Mouse (Mus musculus) E14TG2a.4 (cell line): ENCODE data around the gene Agap2.

Experiments
- H3K27me3 ChIP-seq: 2 replicates; pipeline ENCODE4 v1.6.1; 2014; ENCODE audit warnings: low read length, control low read depth; ENCODE audit not compliant: insufficient read depth
- H3K36me3 ChIP-seq: 2 replicates; pipeline ENCODE4 v1.6.1; 2014; ENCODE audit warnings: low read length, control low read depth; ENCODE audit not compliant: insufficient read depth
- H3K4me1 ChIP-seq: replicated peaks from 2 replicates; pipeline ENCODE4 v1.6.1; 2014; ENCODE audit warnings: low read depth, low read length, control low read depth
- H3K4me3 ChIP-seq: replicated peaks from 2 replicates; pipeline ENCODE4 v1.5.1; 2014; ENCODE audit warnings: mild to moderate bottlenecking, low read length
- H3K9me3 ChIP-seq: 2 replicates; pipeline ENCODE4 v1.6.1; 2014; ENCODE audit warnings: low read length, control low read depth
- CTCF ChIP-seq: conservative IDR thresholded peaks from 2 replicates; pipeline ENCODE4 v1.5.1; 2014; ENCODE audit warnings: low read length
- NANOG ChIP-seq: IDR thresholded peaks from 2 replicates; pipeline ENCODE4 v1.6.1; 2014; ENCODE audit warnings: borderline replicate concordance, low read length, mixed read lengths
- POU5F1 ChIP-seq: IDR thresholded peaks from 2 replicates; pipeline ENCODE4 v1.6.1; 2014; ENCODE audit warnings: low read length, borderline replicate concordance

The Agap2 gene

DNA sequence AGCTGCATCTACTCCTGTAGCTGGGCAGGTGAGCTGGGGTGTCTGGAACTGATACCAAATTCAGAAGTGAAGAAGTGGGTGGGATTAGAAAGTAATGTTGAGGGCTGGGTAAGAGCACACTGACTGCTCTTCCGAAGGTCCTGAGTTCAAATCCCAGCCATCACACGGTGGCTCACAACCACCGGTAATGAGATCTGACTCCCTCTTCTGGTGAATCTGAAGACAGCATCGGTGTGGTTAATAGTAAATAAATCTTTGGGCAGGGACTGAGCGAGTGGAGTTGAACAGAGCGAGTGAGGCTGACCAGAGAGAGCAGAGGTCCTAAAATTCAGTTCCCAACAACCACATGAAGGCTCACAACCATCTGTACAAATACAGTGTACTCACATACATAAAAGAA lies 10.5 kb downstream of the Agap2 start:
- no peak overlapping the region for H3K4me3 ChIP-seq
- H3K27me3 ChIP-seq, result peaks cover 87% of the 10 kb centered on the region
- TF ChIP-seq POU5F1, result no peak
- TF ChIP-seq NANOG, result no peak
- no peak for TF ChIP-seq CTCF
- no peaks in the 10 kb centered on the region for H3K36me3 ChIP-seq
- H3K4me1 ChIP-seq, result peaks cover 23% of the 10 kb centered on the region
- H3K9me3 ChIP-seq, result no peaks in the 10 kb centered on the region

DNA sequence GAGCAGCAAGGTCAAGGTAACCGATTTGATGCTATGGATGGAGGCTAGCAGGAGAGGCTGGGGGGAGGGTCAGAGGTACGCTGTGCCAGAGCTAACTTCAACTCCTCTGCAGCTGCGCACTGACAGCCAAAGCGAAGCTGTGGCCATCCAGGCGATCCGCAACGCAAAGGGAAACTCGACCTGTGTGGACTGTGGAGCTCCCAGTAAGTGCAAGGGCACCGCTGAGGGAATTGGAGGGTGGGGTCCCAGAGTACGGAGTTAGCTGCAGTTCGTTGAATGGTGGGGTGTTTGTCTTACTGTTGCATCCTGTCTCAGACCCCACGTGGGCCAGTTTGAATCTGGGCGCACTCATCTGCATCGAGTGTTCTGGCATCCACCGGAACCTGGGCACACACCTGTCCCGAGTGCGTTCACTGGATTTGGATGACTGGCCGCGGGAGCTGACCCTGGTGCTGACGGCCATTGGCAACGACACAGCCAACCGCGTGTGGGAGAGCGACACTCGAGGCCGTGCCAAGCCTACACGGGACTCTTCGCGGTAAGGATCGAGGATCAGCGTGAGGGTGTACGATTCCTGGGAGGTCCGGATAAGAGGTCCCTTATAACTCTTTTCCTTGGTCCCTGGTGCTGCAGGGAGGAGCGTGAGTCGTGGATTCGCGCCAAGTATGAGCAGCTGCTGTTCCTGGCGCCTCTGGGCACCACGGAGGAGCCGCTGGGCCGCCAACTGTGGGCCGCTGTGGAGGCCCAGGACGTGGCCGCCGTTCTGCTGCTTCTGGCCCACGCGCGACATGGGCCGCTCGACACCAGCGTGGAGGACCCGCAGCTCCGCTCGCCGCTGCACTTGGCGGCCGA lies 15.7 kb downstream of the Agap2 start:
- H3K4me3 ChIP-seq, result peak overlapping the region; percentile 72
- TF ChIP-seq CTCF, result no peak
- TF ChIP-seq NANOG, result no peak
- no peak for TF ChIP-seq POU5F1
- peaks cover 36% of the 10 kb centered on the region for H3K4me1 ChIP-seq
- peaks cover 12% of the 10 kb centered on the region for H3K36me3 ChIP-seq
- H3K27me3 ChIP-seq, result peaks cover 78% of the 10 kb centered on the region
- H3K9me3 ChIP-seq, result no peaks in the 10 kb centered on the region

DNA sequence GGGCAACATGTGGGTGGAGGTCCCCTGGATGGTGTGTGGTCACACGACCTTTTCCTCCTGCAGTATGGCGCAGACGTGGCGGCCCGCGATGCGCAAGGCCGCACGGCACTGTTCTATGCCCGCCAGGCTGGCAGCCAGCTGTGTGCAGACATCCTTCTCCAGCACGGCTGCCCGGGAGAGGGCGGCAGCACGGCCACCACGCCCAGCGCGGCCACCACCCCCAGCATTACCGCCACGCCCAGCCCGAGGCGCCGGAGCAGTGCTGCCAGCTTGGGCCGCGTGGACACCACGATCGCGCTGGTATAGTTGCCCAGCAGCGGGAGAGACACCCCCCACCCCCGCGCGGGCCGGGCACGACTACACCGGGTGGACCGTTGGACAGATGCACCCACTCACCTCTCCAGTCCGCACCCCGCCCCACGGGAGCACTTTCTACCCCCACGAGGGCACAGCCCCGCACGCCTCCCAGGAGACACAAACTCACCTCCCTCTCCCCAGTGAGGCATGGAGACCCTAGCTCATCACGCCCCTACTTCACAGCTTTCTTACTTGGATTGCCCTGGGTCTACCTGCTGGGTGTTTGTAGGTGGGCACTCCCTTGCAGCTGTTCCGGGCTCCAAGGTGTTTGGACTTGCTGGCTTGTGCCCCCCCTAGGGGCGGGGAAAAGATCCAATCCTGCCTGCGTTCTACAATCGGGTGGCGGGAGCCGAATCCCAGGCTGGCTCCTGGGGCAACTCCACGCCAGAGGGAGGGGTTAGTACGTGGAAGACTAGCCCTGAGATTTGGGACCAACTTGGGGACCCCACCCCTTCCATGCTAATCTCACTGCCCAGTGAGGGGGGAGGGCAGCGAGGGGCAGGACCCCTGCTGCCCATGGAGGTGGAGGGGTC lies 16.7 kb downstream of the Agap2 start:
- no peaks in the 10 kb centered on the region for H3K9me3 ChIP-seq
- H3K4me1 ChIP-seq, result peaks cover 46% of the 10 kb centered on the region
- H3K36me3 ChIP-seq, result peaks cover 21% of the 10 kb centered on the region
- TF ChIP-seq NANOG (no peak), POU5F1 (no peak), CTCF (no peak)
- H3K27me3 ChIP-seq, result peaks cover 72% of the 10 kb centered on the region
- peak overlapping the region; percentile 72 for H3K4me3 ChIP-seq

DNA sequence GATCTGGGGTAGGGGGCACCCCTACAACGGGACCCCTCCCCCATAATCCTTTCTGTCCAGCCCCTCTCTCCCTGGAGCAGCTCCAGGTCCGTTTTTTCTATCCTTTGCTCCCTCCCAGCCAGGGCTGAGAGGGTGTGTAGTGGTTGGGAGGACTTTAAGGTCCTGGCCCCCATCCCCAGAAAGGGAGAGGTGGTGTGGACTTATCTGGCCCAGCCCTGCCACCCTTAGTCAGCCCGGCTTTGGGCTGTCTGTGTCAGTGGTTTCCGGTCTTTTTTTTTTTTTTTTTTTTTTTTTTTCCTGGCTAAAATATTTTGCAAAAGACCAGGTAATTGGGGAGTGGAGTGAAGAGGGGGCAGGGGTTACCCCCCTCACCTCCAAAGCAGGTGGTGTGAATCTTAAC lies 17.7 kb downstream of the Agap2 start:
- H3K36me3 ChIP-seq, result peaks cover 28% of the 10 kb centered on the region
- H3K4me1 ChIP-seq, result peaks cover 55% of the 10 kb centered on the region
- no peaks in the 10 kb centered on the region for H3K9me3 ChIP-seq
- H3K27me3 ChIP-seq, result peaks cover 64% of the 10 kb centered on the region
- TF ChIP-seq CTCF (no peak), POU5F1 (no peak), NANOG (no peak)
- H3K4me3 ChIP-seq, result no peak overlapping the region

DNA sequence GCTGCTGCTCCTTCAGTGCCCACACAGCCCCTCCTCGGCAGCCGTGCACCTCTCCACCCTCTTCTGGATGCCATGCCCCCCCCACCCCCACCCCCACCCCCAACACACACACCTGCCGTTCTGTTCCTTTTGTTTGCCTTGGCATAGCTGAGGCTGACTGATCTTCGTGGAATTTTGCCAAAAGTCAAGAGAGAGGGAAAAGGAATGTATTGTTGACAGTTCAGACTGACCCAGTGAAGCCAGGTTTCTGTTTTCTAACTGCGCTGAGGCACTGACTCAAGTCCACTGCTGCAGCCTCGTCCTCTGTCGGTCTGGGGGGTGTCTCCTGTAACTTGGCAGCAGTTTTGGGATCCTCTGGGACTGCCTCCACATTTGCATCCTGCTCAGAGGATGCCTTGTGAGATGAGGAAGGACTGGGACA lies 19.3 kb downstream of the Agap2 start:
- no peak overlapping the region for H3K4me3 ChIP-seq
- peaks cover 71% of the 10 kb centered on the region for H3K4me1 ChIP-seq
- TF ChIP-seq CTCF (no peak), POU5F1 (no peak), NANOG (no peak)
- no peaks in the 10 kb centered on the region for H3K9me3 ChIP-seq
- H3K36me3 ChIP-seq, result peaks cover 45% of the 10 kb centered on the region
- H3K27me3 ChIP-seq, result peaks cover 63% of the 10 kb centered on the region

DNA sequence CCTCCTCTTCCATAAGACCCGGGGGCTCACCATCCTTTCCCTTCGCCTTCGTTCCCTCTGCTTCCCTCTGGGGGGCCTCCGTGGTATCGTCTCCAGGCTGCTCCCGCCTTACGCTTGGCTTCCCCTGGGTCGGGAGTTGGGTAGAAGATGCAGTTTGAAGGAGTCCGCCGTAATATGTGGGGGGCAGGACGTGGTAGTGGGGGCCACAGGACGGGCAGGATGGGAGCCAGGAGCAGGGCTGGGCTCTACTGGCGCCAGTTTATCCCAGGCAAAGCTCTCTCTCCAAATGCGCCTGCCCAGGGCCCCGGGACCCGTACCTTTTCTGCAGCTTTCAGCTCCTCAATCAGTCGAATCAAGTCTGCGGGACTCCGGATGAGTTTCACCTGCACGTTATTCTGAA lies 23.4 kb downstream of the Agap2 start:
- Histone ChIP-seq H3K27me3 (peaks cover 23% of the 10 kb centered on the region), H3K4me1 (peaks cover 60% of the 10 kb centered on the region), H3K9me3 (no peaks in the 10 kb centered on the region), H3K4me3 (peak overlapping the region; percentile 41), H3K36me3 (peaks cover 62% of the 10 kb centered on the region)
- TF ChIP-seq NANOG (no peak), CTCF (peak; percentile 9; the same call in 1 of the 2 replicates)

DNA sequence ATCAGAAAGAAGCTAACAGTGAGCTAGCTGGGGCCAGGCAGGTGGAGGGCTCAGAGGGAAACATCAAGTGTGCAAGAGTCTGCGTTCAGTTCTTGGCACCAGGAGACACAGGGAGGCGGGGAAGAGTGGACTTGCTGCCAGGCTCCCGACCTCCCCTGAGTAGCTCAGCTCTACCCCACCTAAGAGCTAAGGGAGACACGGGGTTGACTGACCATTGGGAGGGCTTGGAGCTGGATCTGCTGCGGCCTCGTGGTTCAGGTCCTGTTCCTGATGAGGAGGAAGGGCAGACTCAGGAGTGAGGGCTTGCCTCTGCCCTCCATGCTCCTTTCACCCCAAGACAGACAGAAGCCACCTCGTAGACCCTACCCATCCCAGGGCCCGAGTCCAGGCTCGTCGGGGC lies 24.1 kb downstream of the Agap2 start:
- Histone ChIP-seq H3K9me3 (no peaks in the 10 kb centered on the region), H3K36me3 (peaks cover 62% of the 10 kb centered on the region), H3K4me1 (peaks cover 67% of the 10 kb centered on the region), H3K4me3 (peak overlapping the region; percentile 41; the same call in 1 of the 2 replicates), H3K27me3 (peaks cover 17% of the 10 kb centered on the region)
- TF ChIP-seq NANOG (no peak), CTCF (no peak), POU5F1 (no peak)

DNA sequence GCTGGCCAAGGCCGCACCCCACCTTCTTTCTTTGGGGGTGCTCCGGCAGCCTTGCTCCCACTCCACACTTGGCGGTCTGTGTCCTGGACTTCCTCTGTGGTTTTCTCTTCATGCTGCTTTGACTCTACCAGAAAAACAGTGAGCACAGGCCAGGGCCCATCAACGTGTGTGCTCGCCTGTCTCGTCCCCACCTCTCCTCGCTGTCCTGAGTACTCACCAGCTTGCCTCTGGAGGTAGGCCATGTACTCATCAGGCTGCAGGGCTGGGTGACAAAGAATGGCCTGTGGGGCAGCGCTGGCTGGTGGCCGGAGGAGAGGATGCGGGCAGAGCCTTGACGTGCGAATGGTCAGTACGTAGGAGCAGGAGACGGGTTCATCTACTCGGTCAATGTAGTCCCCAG lies 24.8 kb downstream of the Agap2 start:
- no peaks in the 10 kb centered on the region for H3K9me3 ChIP-seq
- H3K4me1 ChIP-seq, result peaks cover 62% of the 10 kb centered on the region
- TF ChIP-seq CTCF, result no peak
- no peak for TF ChIP-seq POU5F1
- TF ChIP-seq NANOG, result no peak
- no peak overlapping the region for H3K4me3 ChIP-seq
- peaks cover 58% of the 10 kb centered on the region for H3K36me3 ChIP-seq
- H3K27me3 ChIP-seq, result peaks cover 17% of the 10 kb centered on the region
